In the genomic region with DNA sequence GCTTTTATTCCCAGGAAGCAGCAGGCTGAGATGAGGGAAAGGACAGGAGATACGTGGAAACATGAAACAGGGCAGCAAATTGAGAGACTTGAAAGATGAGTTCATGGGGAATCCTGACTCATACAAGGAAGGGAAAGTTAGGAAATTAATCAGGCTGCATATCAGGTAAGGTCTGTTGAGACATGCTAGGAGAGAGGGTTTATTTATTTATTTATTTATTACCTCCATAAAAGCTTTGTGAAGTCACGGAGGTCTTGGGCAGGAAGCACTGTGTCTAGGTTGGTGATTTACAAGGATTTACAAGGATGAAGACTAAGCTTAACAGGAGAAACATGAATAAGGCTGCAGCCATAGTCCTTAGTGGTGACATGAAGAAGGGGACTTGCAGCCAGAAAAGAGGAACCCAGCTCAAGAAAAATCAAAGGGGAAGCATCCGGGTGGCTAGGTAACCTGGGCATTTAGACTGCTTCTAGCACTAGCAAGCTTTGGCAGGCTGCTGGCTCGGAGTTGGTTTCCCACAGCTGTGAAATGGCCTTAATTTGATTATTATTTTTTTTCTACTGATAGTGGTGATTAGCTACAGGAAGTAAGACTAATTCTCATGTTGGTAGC, we compare ENCODE assay signal across 19 mouse cellular contexts.
DNase-seq lines count a peak whose midpoint lies in the region; ATAC-seq and TF ChIP-seq lines count a peak whose summit lies in the region.
"Had no signal": no experiment of that assay in that cellular context is flagged by ENCODE, and none has a peak within 500 bp of the region (broad histone marks: within the 10 kb centered on the region; RNA-seq: fewer than 3 reads in every experiment).

No protein-coding gene starts in this region.

- H3K9ac ChIP-seq in kidney, embryonic 16.5 days (replicated peaks; ENCODE audit: low read length) = no peak overlapping the region
- H3K9ac ChIP-seq in limb, embryonic 15.5 days = no peak overlapping the region
- H3K9ac ChIP-seq in forebrain, embryonic 14.5 days (ENCODE audit: low read length) = no peak overlapping the region
- H3K9ac ChIP-seq in heart, adult 2 months (ENCODE audit: low read depth, low read length) = no peak overlapping the region
- H3K9ac ChIP-seq: limb, embryonic 13.5 days had no signal

- 14% methylated on average over 4 of the region's 4 CpGs for WGBS in kidney, embryonic 16.5 days
- 16% methylated on average over 4 of the region's 4 CpGs for WGBS in limb, embryonic 15.5 days
- 75% methylated on average over 4 of the region's 4 CpGs for WGBS in forebrain, embryonic 14.5 days
- 59% methylated on average over 4 of the region's 4 CpGs for WGBS in heart, adult 2 months

- no peak for TF ChIP-seq EP300 in heart, adult 2 months (IDR thresholded peaks at IDR 0.05; ENCODE audit: insufficient read depth, low read depth, low read length)

- no peaks in the 10 kb centered on the region for H3K36me3 ChIP-seq in kidney, embryonic 16.5 days (ENCODE audit: insufficient read depth, low read length)
- no peaks in the 10 kb centered on the region for H3K36me3 ChIP-seq in limb, embryonic 15.5 days
- H3K36me3 ChIP-seq in forebrain, embryonic 14.5 days (ENCODE audit: control insufficient read depth, insufficient read depth, low read length) = no peaks in the 10 kb centered on the region
- H3K36me3 ChIP-seq in heart, adult 2 months (ENCODE audit: control insufficient read depth, insufficient read depth, low read length) = no peaks in the 10 kb centered on the region
- H3K36me3 ChIP-seq: forebrain, embryonic 10.5 days; hindbrain, embryonic 10.5 days; limb, embryonic 13.5 days had no signal

- DNase-seq in kidney, adult 8-10 months = no peak
- no peak for DNase-seq in forebrain, embryonic 14.5 days (ENCODE audit: low spot score)
- DNase-seq in heart, adult 2 months = no peak
- no peak for DNase-seq in kidney, adult 18-20 months
- DNase-seq in adipocyte (ENCODE audit: low spot score) = no peak
- DNase-seq: adrenal gland, adult 8-10 months; cerebellum, adult 2 months; kidney, adult 2 months; kidney, postnatal 4 days; lung, postnatal 36 days; right cerebral cortex, postnatal 14 days; thymus, adult 2 months had no signal

- no peaks in the 10 kb centered on the region for H3K9me3 ChIP-seq in kidney, embryonic 16.5 days (ENCODE audit: low read length)
- no peaks in the 10 kb centered on the region for H3K9me3 ChIP-seq in limb, embryonic 15.5 days
- no peaks in the 10 kb centered on the region for H3K9me3 ChIP-seq in forebrain, embryonic 14.5 days (replicated peaks; ENCODE audit: control insufficient read depth, low read length)
- H3K9me3 ChIP-seq: forebrain, embryonic 10.5 days; hindbrain, embryonic 10.5 days; limb, embryonic 13.5 days had no signal

- no peak overlapping the region for H3K4me3 ChIP-seq in kidney, embryonic 16.5 days (ENCODE audit: low read length)
- no peak overlapping the region for H3K4me3 ChIP-seq in limb, embryonic 15.5 days
- H3K4me3 ChIP-seq in forebrain, embryonic 14.5 days (ENCODE audit: low read depth, low read length) = no peak overlapping the region
- H3K4me3 ChIP-seq in heart, adult 2 months = no peak overlapping the region
- H3K4me3 ChIP-seq: forebrain, embryonic 10.5 days; hindbrain, embryonic 10.5 days; limb, embryonic 13.5 days had no signal

- H3K27ac ChIP-seq in kidney, embryonic 16.5 days (ENCODE audit: low read length) = no peak overlapping the region
- peak overlapping the region; percentile 61 for H3K27ac ChIP-seq in limb, embryonic 15.5 days
- no peak overlapping the region for H3K27ac ChIP-seq in forebrain, embryonic 14.5 days (ENCODE audit: low read depth, low read length)
- no peak overlapping the region for H3K27ac ChIP-seq in heart, adult 2 months
- H3K27ac ChIP-seq: forebrain, embryonic 10.5 days; hindbrain, embryonic 10.5 days; limb, embryonic 13.5 days had no signal

- TF ChIP-seq POLR2A in heart, adult 2 months (IDR thresholded peaks at IDR 0.05; ENCODE audit: insufficient read depth, low read depth, low read length) = no peak

- H3K4me2 ChIP-seq in kidney, embryonic 16.5 days (replicated peaks; ENCODE audit: low read depth, low read length) = no peak overlapping the region
- no peak overlapping the region for H3K4me2 ChIP-seq in limb, embryonic 15.5 days
- H3K4me2 ChIP-seq in forebrain, embryonic 14.5 days (ENCODE audit: low read length) = no peak overlapping the region
- H3K4me2 ChIP-seq: limb, embryonic 13.5 days; midbrain, embryonic 11.5 days had no signal

- H3K4me1 ChIP-seq in kidney, embryonic 16.5 days (ENCODE audit: insufficient read depth, low read length) = peaks cover 14% of the 10 kb centered on the region; the same call in 1 of the 2 replicates
- peaks cover 7% of the 10 kb centered on the region for H3K4me1 ChIP-seq in limb, embryonic 15.5 days
- peaks cover 4% of the 10 kb centered on the region; the same call in 1 of the 2 replicates for H3K4me1 ChIP-seq in forebrain, embryonic 14.5 days (ENCODE audit: control insufficient read depth, insufficient read depth, low read length)
- H3K4me1 ChIP-seq in heart, adult 2 months (ENCODE audit: control insufficient read depth, insufficient read depth, low read length) = no peaks in the 10 kb centered on the region; the same call in 1 of the 2 replicates
- H3K4me1 ChIP-seq: hindbrain, embryonic 10.5 days had no signal

- H3K79me2 ChIP-seq in heart, adult 2 months (replicated peaks; ENCODE audit: control insufficient read depth, insufficient read depth, low read length) = no peaks in the 10 kb centered on the region

- H3K27me3 ChIP-seq in kidney, embryonic 16.5 days (ENCODE audit: insufficient read depth, low read length) = peaks cover 3% of the 10 kb centered on the region; the same call in 1 of the 2 replicates
- H3K27me3 ChIP-seq in limb, embryonic 15.5 days = no peaks in the 10 kb centered on the region
- no peaks in the 10 kb centered on the region for H3K27me3 ChIP-seq in forebrain, embryonic 14.5 days (replicated peaks; ENCODE audit: control insufficient read depth, insufficient read depth, low read length)
- no peaks in the 10 kb centered on the region for H3K27me3 ChIP-seq in heart, adult 2 months (ENCODE audit: control insufficient read depth, insufficient read depth, low read length)
- H3K27me3 ChIP-seq: limb, embryonic 13.5 days had no signal

- no peak for TF ChIP-seq CTCF in heart, adult 2 months (IDR thresholded peaks at IDR 0.05)

- peak; percentile 27; the same call in 1 of the 2 replicates for ATAC-seq in kidney, embryonic 16.5 days (ENCODE audit: low FRiP score, low TSS enrichment)
- peak; percentile 53; the same call in 1 of the 2 replicates for ATAC-seq in granulocyte monocyte progenitor cell, adult 5-6 weeks (replicated peaks; ENCODE audit: poor library complexity, severe bottlenecking)
- ATAC-seq in limb, embryonic 15.5 days (ENCODE audit: insufficient number of reproducible peaks, low FRiP score, low TSS enrichment, low read depth) = no peak
- ATAC-seq in forebrain, embryonic 14.5 days = no peak

- intact Hi-C loops in heart, adult 2 months (cut with DNase I) = no loop called here

Comparison
In these comparisons a context has a peak if more than half of its experiments do, and no peak if none do; other contexts are left out.
1. ATAC-seq: peak in kidney, embryonic 16.5 days (single experiment) and granulocyte monocyte progenitor cell, adult 5-6 weeks (single experiment); none in limb, embryonic 15.5 days (single experiment) and forebrain, embryonic 14.5 days (single experiment).